Mouse (Mus musculus) gonadal fat pad, adult 2 months (tissue): Measurements from ENCODE around the gene Rlbp1. TPM values are rescaled to one million over a fixed set of nuclear protein-coding genes. Genes with fewer than 3 reads are reported as not detected.

Experiments used
- polyA plus RNA-seq: library from polyadenylated mRNA; depleted of rRNA; stranded (reverse); fragments of >200 nt; gene quantifications from 2 replicates; pipeline ENCODE4 v1.2.3, GENCODE M21; 2012; rRNA removed

The Rlbp1 gene
- polyA plus RNA-seq, 1 experiment = 0.11 TPM

Other genes with a start within 250 kb of the Rlbp1 start
- gene Mfge8, start 238.0 kb downstream of the Rlbp1 start, polyA plus RNA-seq = 3,925 and 6,021 TPM in 2 replicates
- gene Abhd2, start 113.8 kb downstream of the Rlbp1 start, polyA plus RNA-seq = 183 and 328 TPM in 2 replicates
- gene Fanci, start 4.9 kb upstream of the Rlbp1 start, polyA plus RNA-seq = 0.28 and 0.34 TPM in 2 replicates
- 40.7 and 50.3 TPM in 2 replicates for gene Polg, start 79.3 kb upstream of the Rlbp1 start, polyA plus RNA-seq
- gene Rhcg, start 230.6 kb upstream of the Rlbp1 start, polyA plus RNA-seq = 272 and 356 TPM in 2 replicates